Mouse (Mus musculus): ENCODE data around the gene Fam234b. TPM values are rescaled to one million over a fixed set of nuclear protein-coding genes. Genes with fewer than 3 reads are reported as not detected.

The Fam234b gene
- polyA plus RNA-seq, 1 experiment from 2014 or later, result 34.2 TPM

- Histone ChIP-seq H3K4me2 (no peak overlapping the region), H3K4me1 (replicated peaks; ENCODE audit: control insufficient read depth, insufficient read depth, low read length) (peaks cover 4% of the 10 kb centered on the region; the same call in 1 of the 2 replicates), H3K27me3 (replicated peaks; ENCODE audit: control insufficient read depth, insufficient read depth, low read length) (no peaks in the 10 kb centered on the region), H3K4me3 (ENCODE audit: low read depth, low read length) (no peak overlapping the region), H3K36me3 (ENCODE audit: control insufficient read depth, insufficient read depth, low read length) (no peaks in the 10 kb centered on the region), H3K27ac (ENCODE audit: low read depth, low read length) (no peak overlapping the region), H3K9ac (ENCODE audit: low read depth, low read length) (no peak overlapping the region), H3K9me3 (ENCODE audit: control insufficient read depth, low read length) (no peaks in the 10 kb centered on the region)
- ATAC-seq (replicated peaks; ENCODE audit: low FRiP score) (no peak), DNase-seq (ENCODE audit: low spot score) (no peak)
- WGBS, result 92% methylated on average over 1 of the region's 1 CpGs
Observed at GRCm38 (mm10) chr6:135266056-135266455, 68.3 kb downstream of the Fam234b start.

- Histone ChIP-seq H3K4me1 (replicated peaks; ENCODE audit: control insufficient read depth, insufficient read depth, low read length) (peaks cover 4% of the 10 kb centered on the region; the same call in 1 of the 2 replicates), H3K9ac (ENCODE audit: low read depth, low read length) (no peak overlapping the region), H3K27ac (ENCODE audit: low read depth, low read length) (no peak overlapping the region), H3K4me3 (ENCODE audit: low read depth, low read length) (no peak overlapping the region), H3K36me3 (ENCODE audit: control insufficient read depth, insufficient read depth, low read length) (no peaks in the 10 kb centered on the region), H3K27me3 (replicated peaks; ENCODE audit: control insufficient read depth, insufficient read depth, low read length) (no peaks in the 10 kb centered on the region), H3K9me3 (ENCODE audit: control insufficient read depth, low read length) (no peaks in the 10 kb centered on the region), H3K4me2 (no peak overlapping the region)
- no peak for DNase-seq (ENCODE audit: low spot score)
- WGBS, result 54% methylated on average over 3 of the region's 3 CpGs
- ATAC-seq (replicated peaks; ENCODE audit: low FRiP score), result no peak
Observed at GRCm38 (mm10) chr6:135267221-135267620, 69.4 kb downstream of the Fam234b start.

GRCm38 (mm10) chr6:135268392-135268791 is 70.6 kb downstream of the Fam234b start:
- no peaks in the 10 kb centered on the region for H3K9me3 ChIP-seq (ENCODE audit: control insufficient read depth, low read length)
- ATAC-seq (replicated peaks; ENCODE audit: low FRiP score) (no peak), DNase-seq (ENCODE audit: low spot score) (no peak)
- no peak overlapping the region for H3K4me3 ChIP-seq (ENCODE audit: low read depth, low read length)
- no peaks in the 10 kb centered on the region for H3K36me3 ChIP-seq (ENCODE audit: control insufficient read depth, insufficient read depth, low read length)
- H3K27me3 ChIP-seq (replicated peaks; ENCODE audit: control insufficient read depth, insufficient read depth, low read length), result no peaks in the 10 kb centered on the region
- no peak overlapping the region for H3K9ac ChIP-seq (ENCODE audit: low read depth, low read length)
- H3K27ac ChIP-seq (ENCODE audit: low read depth, low read length), result no peak overlapping the region
- no peak overlapping the region for H3K4me2 ChIP-seq
- H3K4me1 ChIP-seq (replicated peaks; ENCODE audit: control insufficient read depth, insufficient read depth, low read length), result peaks cover 4% of the 10 kb centered on the region; the same call in 1 of the 2 replicates

GRCm38 (mm10) chr6:135269626-135270025 is 71.8 kb downstream of the Fam234b start:
- WGBS, result 68% methylated on average over 6 of the region's 6 CpGs
- Histone ChIP-seq H3K27ac (ENCODE audit: low read depth, low read length) (no peak overlapping the region), H3K9me3 (ENCODE audit: control insufficient read depth, low read length) (no peaks in the 10 kb centered on the region), H3K36me3 (ENCODE audit: control insufficient read depth, insufficient read depth, low read length) (no peaks in the 10 kb centered on the region), H3K4me2 (no peak overlapping the region), H3K9ac (ENCODE audit: low read depth, low read length) (no peak overlapping the region), H3K4me1 (replicated peaks; ENCODE audit: control insufficient read depth, insufficient read depth, low read length) (peaks cover 4% of the 10 kb centered on the region; the same call in 1 of the 2 replicates), H3K4me3 (ENCODE audit: low read depth, low read length) (no peak overlapping the region), H3K27me3 (replicated peaks; ENCODE audit: control insufficient read depth, insufficient read depth, low read length) (no peaks in the 10 kb centered on the region)
- ATAC-seq (replicated peaks; ENCODE audit: low FRiP score), result no peak
- DNase-seq (ENCODE audit: low spot score), result no peak

- no peaks in the 10 kb centered on the region for H3K36me3 ChIP-seq (ENCODE audit: control insufficient read depth, insufficient read depth, low read length)
- H3K9ac ChIP-seq (ENCODE audit: low read depth, low read length), result no peak overlapping the region
- WGBS, result 60% methylated on average over 2 of the region's 2 CpGs
- H3K27ac ChIP-seq (ENCODE audit: low read depth, low read length), result no peak overlapping the region
- no peak overlapping the region for H3K4me3 ChIP-seq (ENCODE audit: low read depth, low read length)
- H3K4me2 ChIP-seq, result no peak overlapping the region
- no peak for ATAC-seq (replicated peaks; ENCODE audit: low FRiP score)
- no peaks in the 10 kb centered on the region for H3K9me3 ChIP-seq (ENCODE audit: control insufficient read depth, low read length)
- peaks cover 4% of the 10 kb centered on the region; the same call in 1 of the 2 replicates for H3K4me1 ChIP-seq (replicated peaks; ENCODE audit: control insufficient read depth, insufficient read depth, low read length)
- no peaks in the 10 kb centered on the region for H3K27me3 ChIP-seq (replicated peaks; ENCODE audit: control insufficient read depth, insufficient read depth, low read length)
- no peak for DNase-seq (ENCODE audit: low spot score)
Observed at GRCm38 (mm10) chr6:135271761-135272160, 74.0 kb downstream of the Fam234b start.

GRCm38 (mm10) chr6:135273066-135273465 is 75.3 kb downstream of the Fam234b start:
- no peak overlapping the region for H3K9ac ChIP-seq (ENCODE audit: low read depth, low read length)
- H3K36me3 ChIP-seq (ENCODE audit: control insufficient read depth, insufficient read depth, low read length), result no peaks in the 10 kb centered on the region
- no peak overlapping the region for H3K27ac ChIP-seq (ENCODE audit: low read depth, low read length)
- no peak for ATAC-seq (replicated peaks; ENCODE audit: low FRiP score)
- WGBS, result 79% methylated on average over 6 of the region's 6 CpGs
- H3K9me3 ChIP-seq (ENCODE audit: control insufficient read depth, low read length), result no peaks in the 10 kb centered on the region
- no peak overlapping the region for H3K4me2 ChIP-seq
- H3K4me1 ChIP-seq (replicated peaks; ENCODE audit: control insufficient read depth, insufficient read depth, low read length), result peaks cover 4% of the 10 kb centered on the region; the same call in 1 of the 2 replicates
- no peaks in the 10 kb centered on the region for H3K27me3 ChIP-seq (replicated peaks; ENCODE audit: control insufficient read depth, insufficient read depth, low read length)
- H3K4me3 ChIP-seq (ENCODE audit: low read depth, low read length), result no peak overlapping the region
- no peak for DNase-seq (ENCODE audit: low spot score)

GRCm38 (mm10) chr6:135275231-135275630 is 77.5 kb downstream of the Fam234b start:
- no peak for DNase-seq (ENCODE audit: low spot score)
- Histone ChIP-seq H3K27me3 (replicated peaks; ENCODE audit: control insufficient read depth, insufficient read depth, low read length) (no peaks in the 10 kb centered on the region), H3K27ac (ENCODE audit: low read depth, low read length) (no peak overlapping the region), H3K9me3 (ENCODE audit: control insufficient read depth, low read length) (no peaks in the 10 kb centered on the region), H3K4me2 (no peak overlapping the region), H3K36me3 (ENCODE audit: control insufficient read depth, insufficient read depth, low read length) (no peaks in the 10 kb centered on the region), H3K4me3 (ENCODE audit: low read depth, low read length) (no peak overlapping the region), H3K4me1 (replicated peaks; ENCODE audit: control insufficient read depth, insufficient read depth, low read length) (no peaks in the 10 kb centered on the region; the same call in 1 of the 2 replicates), H3K9ac (ENCODE audit: low read depth, low read length) (no peak overlapping the region)
- ATAC-seq (replicated peaks; ENCODE audit: low FRiP score), result no peak
- WGBS, result 45% methylated on average over 4 of the region's 4 CpGs

GRCm38 (mm10) chr6:135276474-135277295 is 78.9 kb downstream of the Fam234b start:
- Histone ChIP-seq H3K4me2 (no peak overlapping the region), H3K27ac (ENCODE audit: low read depth, low read length) (no peak overlapping the region), H3K9ac (ENCODE audit: low read depth, low read length) (no peak overlapping the region), H3K4me1 (replicated peaks; ENCODE audit: control insufficient read depth, insufficient read depth, low read length) (no peaks in the 10 kb centered on the region; the same call in 1 of the 2 replicates), H3K27me3 (replicated peaks; ENCODE audit: control insufficient read depth, insufficient read depth, low read length) (no peaks in the 10 kb centered on the region), H3K9me3 (ENCODE audit: control insufficient read depth, low read length) (no peaks in the 10 kb centered on the region), H3K36me3 (ENCODE audit: control insufficient read depth, insufficient read depth, low read length) (no peaks in the 10 kb centered on the region), H3K4me3 (ENCODE audit: low read depth, low read length) (no peak overlapping the region)
- 59% methylated on average over 6 of the region's 6 CpGs for WGBS
- ATAC-seq (replicated peaks; ENCODE audit: low FRiP score) (no peak), DNase-seq (ENCODE audit: low spot score) (no peak)

- no peak overlapping the region for H3K4me2 ChIP-seq
- H3K27me3 ChIP-seq (replicated peaks; ENCODE audit: control insufficient read depth, insufficient read depth, low read length), result no peaks in the 10 kb centered on the region
- ATAC-seq (replicated peaks; ENCODE audit: low FRiP score) (no peak), DNase-seq (ENCODE audit: low spot score) (no peak)
- no peaks in the 10 kb centered on the region; the same call in 1 of the 2 replicates for H3K4me1 ChIP-seq (replicated peaks; ENCODE audit: control insufficient read depth, insufficient read depth, low read length)
- no peak overlapping the region for H3K27ac ChIP-seq (ENCODE audit: low read depth, low read length)
- 79% methylated on average over 6 of the region's 6 CpGs for WGBS
- H3K9me3 ChIP-seq (ENCODE audit: control insufficient read depth, low read length), result no peaks in the 10 kb centered on the region
- no peak overlapping the region for H3K4me3 ChIP-seq (ENCODE audit: low read depth, low read length)
- H3K9ac ChIP-seq (ENCODE audit: low read depth, low read length), result no peak overlapping the region
- no peaks in the 10 kb centered on the region for H3K36me3 ChIP-seq (ENCODE audit: control insufficient read depth, insufficient read depth, low read length)
Observed at GRCm38 (mm10) chr6:135278302-135278701, 80.5 kb downstream of the Fam234b start.
